Mouse (Mus musculus) kidney, adult 2 months (tissue): ENCODE measurements around the gene C330007P06Rik. TPM values are rescaled to one million over a fixed set of nuclear protein-coding genes. Genes with fewer than 3 reads are reported as not detected.
"Not testable (repeated sequence)": the region's sequence is repeated elsewhere in the genome, so short reads cannot be mapped to it uniquely, and the experiment has no call there.

Experiments
- DNase-seq: peaks from one replicate; pipeline ENCODE4 v3.0.0; 2021
- H3K27ac ChIP-seq: fragments of 200-500 bp; 2 replicates; pipeline ENCODE4 v1.5.1; 2012; ENCODE audit warnings: low read depth, low read length, control low read depth, inconsistent platforms; ENCODE audit not compliant: insufficient read depth
- H3K27me3 ChIP-seq: fragments of 200-500 bp; replicated peaks from 2 replicates; pipeline ENCODE4 v1.6.1; 2012; ENCODE audit warnings: mild to moderate bottlenecking, moderate library complexity, low read length, inconsistent platforms; ENCODE audit not compliant: control insufficient read depth, insufficient read depth
- H3K36me3 ChIP-seq: fragments of 200-500 bp; 2 replicates; pipeline ENCODE4 v1.6.1; 2012; ENCODE audit warnings: mild to moderate bottlenecking, moderate library complexity, low read length, inconsistent platforms; ENCODE audit not compliant: control insufficient read depth, insufficient read depth
- H3K4me1 ChIP-seq: fragments of 200-500 bp; 2 replicates; pipeline ENCODE4 v1.6.1; 2011; ENCODE audit warnings: low read length; ENCODE audit not compliant: control insufficient read depth, insufficient read depth
- H3K4me3 ChIP-seq: fragments of 200-500 bp; 2 replicates; pipeline ENCODE4 v1.5.1; 2011; ENCODE audit warnings: mild to moderate bottlenecking, low read depth, low read length, control low read depth; ENCODE audit not compliant: insufficient read depth
- CTCF ChIP-seq: fragments of 200-500 bp; conservative IDR thresholded peaks from 2 replicates; pipeline ENCODE4 v1.5.1; 2011; ENCODE audit warnings: low read depth, mild to moderate bottlenecking, control low read depth, low read length, moderate library complexity, mixed read lengths; ENCODE audit not compliant: insufficient read depth, insufficient read length
- POLR2A ChIP-seq: fragments of 200-500 bp; IDR thresholded peaks from one replicate; pipeline ENCODE4 v1.6.1; 2011; ENCODE audit warnings: low read depth, low read length, control low read depth
- WGBS: fragments of 180-500 bp; shearing (Covaris S2); methylation state at CpG from one replicate; pipeline ENCODE4 v1.1.7; 2018; 5-methylcytosine and 5-hydroxymethylcytosine counted together
- polyA plus RNA-seq: library from polyadenylated mRNA; depleted of rRNA; stranded (reverse); fragments of >200 nt; gene quantifications from 2 replicates; pipeline ENCODE4 v1.2.3, GENCODE M21; 2012

The C330007P06Rik gene
- polyA plus RNA-seq, 1 experiment = 17.8 TPM

DNA sequence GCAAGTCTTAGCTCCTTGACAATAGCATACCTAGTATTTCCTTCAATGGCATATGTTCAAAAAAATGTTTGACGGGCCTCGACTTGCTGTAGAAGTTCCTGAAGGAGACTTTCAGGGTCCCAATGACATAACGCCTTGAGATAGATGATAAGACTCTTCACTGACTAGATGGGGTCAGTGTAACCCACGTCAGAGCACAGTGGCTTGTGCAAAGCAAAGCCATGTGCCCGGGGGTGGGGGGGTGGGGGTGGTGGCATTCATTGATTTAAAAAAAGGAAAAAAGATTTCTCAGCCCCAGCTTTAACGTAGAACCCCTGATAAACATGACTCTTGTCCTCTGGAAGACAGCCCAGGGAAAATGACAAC is 65.6 kb downstream of the C330007P06Rik start:
- no peak for DNase-seq
- no peaks in the 10 kb centered on the region for H3K27me3 ChIP-seq
- H3K36me3 ChIP-seq = no peaks in the 10 kb centered on the region
- no peak for TF ChIP-seq POLR2A
- TF ChIP-seq CTCF = no peak
- peak overlapping the region; percentile 32; the same call in 1 of the 2 replicates for H3K27ac ChIP-seq
- WGBS = 42% methylated on average over 6 of the region's 6 CpGs
- H3K4me3 ChIP-seq = peak overlapping the region; percentile 25; the same call in 1 of the 2 replicates
- no peaks in the 10 kb centered on the region; the same call in 1 of the 2 replicates for H3K4me1 ChIP-seq

DNA sequence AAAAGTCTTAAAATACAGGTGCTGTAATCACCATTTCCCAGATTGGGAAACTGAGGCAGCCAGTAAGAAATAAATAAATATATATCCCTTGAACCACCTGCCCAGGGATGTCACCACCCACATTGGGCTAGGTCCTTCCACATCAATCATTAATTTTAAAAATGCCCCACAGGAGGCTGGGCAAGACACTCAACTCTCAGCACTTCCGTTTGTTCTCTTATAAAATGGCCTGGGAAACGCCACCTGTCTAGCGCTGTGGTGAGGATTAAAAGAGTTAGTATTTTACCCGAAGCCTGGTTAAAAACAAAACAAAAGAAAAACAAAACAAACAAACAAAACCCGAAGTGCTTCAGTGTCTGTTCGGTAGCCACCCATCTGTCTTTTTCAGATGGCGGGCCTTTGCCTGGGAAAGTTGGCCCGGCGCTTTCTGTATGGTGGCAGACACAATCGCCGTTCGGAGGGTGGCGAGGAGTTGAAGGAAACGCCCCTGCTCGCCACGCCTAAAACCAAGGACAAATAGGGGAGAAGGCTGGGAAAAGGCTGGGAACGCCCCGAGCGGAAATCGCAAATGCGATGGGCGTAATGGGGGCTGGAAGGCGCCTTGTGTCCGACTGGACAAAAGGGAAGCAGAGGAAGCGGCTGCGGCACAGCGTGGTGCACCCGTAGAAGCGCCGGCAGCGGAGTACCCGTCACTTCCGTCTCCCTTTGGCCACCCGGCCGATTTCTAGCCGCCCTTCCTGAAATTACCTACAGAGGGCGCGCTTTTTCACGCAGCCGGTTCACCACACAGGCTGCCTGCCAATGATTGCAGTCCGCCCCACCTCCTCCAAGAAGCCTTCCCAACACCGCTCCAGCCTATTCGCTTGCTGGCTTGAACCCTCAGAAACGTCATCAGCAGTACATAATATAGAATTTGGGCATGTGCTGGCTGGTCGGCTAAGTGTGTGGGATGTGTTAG is 66.3 kb downstream of the C330007P06Rik start:
- peak; percentile 94 for DNase-seq
- H3K36me3 ChIP-seq = no peaks in the 10 kb centered on the region
- H3K27me3 ChIP-seq = no peaks in the 10 kb centered on the region
- H3K27ac ChIP-seq = peak overlapping the region; percentile 70
- TF ChIP-seq POLR2A = peak; percentile 16
- TF ChIP-seq CTCF = peak; percentile 66
- H3K4me3 ChIP-seq = peak overlapping the region; percentile 25
- no peaks in the 10 kb centered on the region; the same call in 1 of the 2 replicates for H3K4me1 ChIP-seq
- under 1% methylated on average over 44 of the region's 45 CpGs for WGBS

DNA sequence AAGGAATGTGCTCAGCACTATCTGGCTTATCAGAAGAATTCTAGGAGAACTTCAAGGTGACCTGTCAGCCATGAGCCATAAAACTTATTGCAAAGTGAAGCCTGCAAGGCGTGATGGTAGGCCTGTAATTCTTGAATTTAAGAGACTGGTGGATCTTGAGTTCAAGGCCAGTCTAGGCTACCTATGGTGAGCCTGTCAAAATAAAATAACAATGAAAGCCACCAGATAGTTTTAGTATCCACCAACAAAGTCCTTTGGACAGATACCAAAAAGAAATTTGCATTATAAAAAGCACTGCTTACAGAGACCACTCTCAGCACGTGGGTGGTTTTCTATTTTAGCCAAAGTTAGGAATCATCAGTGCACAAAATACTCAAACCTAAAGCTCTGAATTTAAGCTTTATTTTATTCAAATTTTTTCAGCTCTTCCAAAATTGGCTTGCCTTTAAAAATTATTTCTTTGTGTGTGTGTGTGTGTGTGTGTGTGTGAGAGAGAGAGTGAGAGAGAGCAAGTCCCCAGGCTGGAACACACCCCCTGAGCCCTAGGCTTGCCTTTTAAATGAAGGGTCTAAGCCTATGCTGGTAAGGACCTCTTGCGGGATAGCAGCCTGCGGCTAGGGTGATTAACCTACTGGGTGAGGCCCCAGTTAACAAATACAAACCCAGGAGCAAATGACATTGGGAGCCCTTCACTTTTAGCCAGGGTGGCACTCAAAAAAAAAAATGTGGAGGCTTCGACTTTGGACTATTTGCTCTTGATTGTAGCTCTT is 68.3 kb downstream of the C330007P06Rik start:
- no peak overlapping the region for H3K4me3 ChIP-seq
- no peak for TF ChIP-seq POLR2A
- no peak for TF ChIP-seq CTCF
- no peaks in the 10 kb centered on the region for H3K27me3 ChIP-seq
- no peaks in the 10 kb centered on the region; the same call in 1 of the 2 replicates for H3K4me1 ChIP-seq
- peak overlapping the region; percentile 23; the same call in 1 of the 2 replicates for H3K27ac ChIP-seq
- no peaks in the 10 kb centered on the region for H3K36me3 ChIP-seq
- 63% methylated on average over 5 of the region's 5 CpGs for WGBS
- DNase-seq = no peak

GRCm38 (mm10) chrX:36804196-36804595 is 69.7 kb downstream of the C330007P06Rik start:
- no peak overlapping the region for H3K27ac ChIP-seq
- H3K4me3 ChIP-seq = no peak overlapping the region
- 19% methylated on average over 5 of the region's 5 CpGs for WGBS
- no peaks in the 10 kb centered on the region; the same call in 1 of the 2 replicates for H3K4me1 ChIP-seq
- H3K36me3 ChIP-seq = no peaks in the 10 kb centered on the region
- no peaks in the 10 kb centered on the region for H3K27me3 ChIP-seq
- no peak for TF ChIP-seq CTCF
- no peak for TF ChIP-seq POLR2A
- peak; percentile 85 for DNase-seq

DNA sequence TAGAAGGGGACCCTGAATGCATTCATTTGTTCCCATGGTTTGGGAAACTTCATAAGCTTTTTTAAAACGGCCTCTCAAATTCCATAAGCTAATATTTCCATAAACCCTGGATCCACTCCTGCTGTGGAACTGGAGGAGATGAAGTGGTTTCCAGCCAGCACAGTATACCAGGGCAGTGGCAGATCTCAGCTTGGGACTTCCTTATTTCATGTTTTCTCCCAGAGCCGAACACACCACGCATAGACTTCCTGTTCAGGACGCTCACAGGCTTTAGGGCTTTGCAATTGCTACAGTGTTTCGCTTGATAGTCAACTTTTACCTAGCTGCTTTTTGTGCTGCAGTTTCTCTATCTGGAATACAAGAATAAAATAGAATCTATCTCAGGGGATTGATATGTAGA is 70.7 kb downstream of the C330007P06Rik start:
- no peaks in the 10 kb centered on the region for H3K27me3 ChIP-seq
- no peak overlapping the region for H3K27ac ChIP-seq
- TF ChIP-seq POLR2A = no peak
- TF ChIP-seq CTCF = no peak
- H3K4me1 ChIP-seq = no peaks in the 10 kb centered on the region; the same call in 1 of the 2 replicates
- H3K4me3 ChIP-seq = no peak overlapping the region
- no peak for DNase-seq
- WGBS = 58% methylated on average over 5 of the region's 5 CpGs
- peaks cover under 1% of the 10 kb centered on the region; the same call in 1 of the 2 replicates for H3K36me3 ChIP-seq

GRCm38 (mm10) chrX:36799131-36799879 is 74.6 kb downstream of the C330007P06Rik start:
- WGBS = 24% methylated on average over 6 of the region's 6 CpGs
- TF ChIP-seq POLR2A (no peak), CTCF (no peak)
- no peaks in the 10 kb centered on the region for H3K27me3 ChIP-seq
- peaks cover 8% of the 10 kb centered on the region for H3K36me3 ChIP-seq
- DNase-seq = no peak
- peaks cover 4% of the 10 kb centered on the region; the same call in 1 of the 2 replicates for H3K4me1 ChIP-seq
- H3K27ac ChIP-seq = no peak overlapping the region
- H3K4me3 ChIP-seq = no peak overlapping the region

DNA sequence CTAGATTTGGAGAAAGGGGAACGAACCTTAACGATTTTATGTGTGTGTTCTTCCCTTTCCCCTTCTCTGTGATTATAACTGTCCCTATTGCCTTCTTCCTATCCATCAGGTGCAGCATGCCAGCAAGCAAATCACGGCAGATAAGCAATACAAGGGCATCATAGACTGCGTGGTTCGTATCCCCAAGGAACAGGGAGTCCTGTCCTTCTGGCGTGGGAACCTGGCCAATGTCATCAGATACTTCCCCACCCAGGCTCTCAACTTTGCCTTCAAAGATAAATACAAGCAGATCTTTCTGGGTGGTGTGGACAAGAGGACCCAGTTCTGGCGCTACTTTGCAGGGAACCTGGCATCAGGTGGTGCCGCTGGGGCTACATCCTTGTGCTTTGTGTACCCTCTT is 77.2 kb downstream of the C330007P06Rik start:
- H3K27ac ChIP-seq = peak overlapping the region; percentile 89
- not testable (repeated sequence) for H3K4me1 ChIP-seq, H3K27me3 ChIP-seq, DNase-seq, H3K36me3 ChIP-seq
- peak overlapping the region; percentile 80 for H3K4me3 ChIP-seq
- 17% methylated on average over 8 of the region's 8 CpGs for WGBS
